Mouse (Mus musculus) embryonic facial prominence, embryonic 12.5 days (tissue): Measurements from ENCODE around the gene Cd300lb. TPM values are rescaled to one million over a fixed set of nuclear protein-coding genes. Genes with fewer than 3 reads are reported as not detected.

Experiments used
- ATAC-seq: fragments of 200-750 bp; cut with Nextera tagmentation; 2 replicates; pipeline ENCODE4 v1.8.0; 2017; ENCODE audit not compliant: insufficient number of reproducible peaks, insufficient read depth, low FRiP score, low TSS enrichment
- H3K27ac ChIP-seq: fragments of 300-500 bp; sonication (generic); 2 replicates; pipeline ENCODE4 v1.5.1; 2016; ENCODE audit warnings: mild to moderate bottlenecking
- H3K27me3 ChIP-seq: fragments of 300-500 bp; sonication (generic); 2 replicates; pipeline ENCODE4 v1.6.1; 2016; ENCODE audit warnings: mild to moderate bottlenecking, moderate library complexity
- H3K36me3 ChIP-seq: fragments of 300-500 bp; sonication (generic); 2 replicates; pipeline ENCODE4 v1.6.1; 2016; ENCODE audit warnings: mild to moderate bottlenecking
- H3K4me1 ChIP-seq: fragments of 300-500 bp; sonication (generic); 2 replicates; pipeline ENCODE4 v1.6.1; 2016
- H3K4me2 ChIP-seq: fragments of 300-500 bp; sonication (generic); replicated peaks from 2 replicates; pipeline ENCODE4 v1.6.1; 2016; ENCODE audit warnings: mild to moderate bottlenecking, moderate library complexity
- H3K4me3 ChIP-seq: fragments of 300-500 bp; sonication (generic); 2 replicates; pipeline ENCODE4 v1.5.1; 2016; ENCODE audit warnings: mild to moderate bottlenecking
- H3K9ac ChIP-seq: fragments of 300-500 bp; sonication (generic); 2 replicates; pipeline ENCODE4 v1.6.1; 2016; ENCODE audit warnings: mild to moderate bottlenecking, moderate library complexity
- H3K9me3 ChIP-seq: fragments of 300-500 bp; sonication (generic); 2 replicates; pipeline ENCODE4 v1.6.1; 2016; ENCODE audit warnings: mild to moderate bottlenecking, moderate library complexity
- WGBS: fragments of 180-500 bp; shearing (Covaris S2); methylation state at CpG from one replicate; pipeline ENCODE4 v1.1.7; 2016; 5-methylcytosine and 5-hydroxymethylcytosine counted together
- polyA plus RNA-seq: library from polyadenylated mRNA; unstranded; fragments of >200 nt; fragmentation: Nextera tagmentation; extraction: Ambion mirVana; gene quantifications from 2 replicates; pipeline ENCODE4 v1.2.1, GENCODE M21; 2016

The Cd300lb gene
- polyA plus RNA-seq, 1 experiment from 2014 or later = 0.36 TPM

DNA sequence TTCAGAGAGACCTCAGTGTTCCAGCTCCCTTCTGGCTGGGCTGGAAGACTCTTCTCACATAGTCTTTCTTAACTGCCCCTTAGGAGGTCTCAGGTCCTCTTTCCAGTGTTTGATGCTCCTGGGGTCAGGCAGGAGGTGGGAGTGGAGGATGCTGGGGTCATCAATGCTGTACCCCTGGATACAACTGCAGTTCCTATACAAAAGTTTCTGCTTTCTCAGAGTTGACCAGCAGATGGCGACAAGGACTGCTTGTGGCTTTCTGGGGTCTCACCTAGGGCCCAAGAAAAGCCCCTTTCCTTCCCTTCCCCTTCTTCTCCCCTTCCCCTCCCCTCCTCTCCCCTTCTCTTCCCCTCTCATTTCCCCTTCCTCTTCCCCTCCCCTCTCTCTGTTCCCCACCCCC lies 53.6 kb downstream of the Cd300lb start:
- Histone ChIP-seq H3K27ac (no peak overlapping the region), H3K9ac (no peak overlapping the region), H3K36me3 (no peaks in the 10 kb centered on the region), H3K4me3 (no peak overlapping the region), H3K4me1 (peaks cover 10% of the 10 kb centered on the region), H3K4me2 (no peak overlapping the region), H3K9me3 (no peaks in the 10 kb centered on the region), H3K27me3 (no peaks in the 10 kb centered on the region)
- ATAC-seq = no peak
- 0% methylated on average over 1 of the region's 1 CpGs for WGBS

DNA sequence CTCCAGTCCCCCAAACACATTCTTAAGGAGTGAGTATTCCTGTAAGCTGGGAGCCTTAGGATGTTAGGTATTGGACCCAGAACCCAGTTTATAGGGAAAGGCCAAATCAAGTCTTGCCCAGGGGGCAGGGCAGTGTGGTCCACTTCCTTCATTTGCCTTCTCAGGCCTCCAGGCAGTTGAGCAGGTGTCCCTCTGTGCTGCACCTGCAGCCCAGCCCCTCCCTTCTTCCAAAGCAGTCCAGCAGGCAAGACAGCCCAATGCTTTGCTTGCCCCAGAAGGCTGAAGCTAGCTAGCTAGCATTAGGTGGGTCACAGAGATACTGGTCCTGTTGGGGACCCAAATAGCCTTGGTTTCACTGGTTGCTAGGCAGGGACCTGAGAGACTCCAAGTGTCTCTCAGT lies 54.0 kb downstream of the Cd300lb start:
- Histone ChIP-seq H3K27ac (no peak overlapping the region), H3K4me3 (no peak overlapping the region), H3K4me1 (peaks cover 14% of the 10 kb centered on the region), H3K9me3 (no peaks in the 10 kb centered on the region), H3K27me3 (no peaks in the 10 kb centered on the region), H3K9ac (no peak overlapping the region), H3K4me2 (no peak overlapping the region), H3K36me3 (no peaks in the 10 kb centered on the region)
- ATAC-seq = no peak

DNA sequence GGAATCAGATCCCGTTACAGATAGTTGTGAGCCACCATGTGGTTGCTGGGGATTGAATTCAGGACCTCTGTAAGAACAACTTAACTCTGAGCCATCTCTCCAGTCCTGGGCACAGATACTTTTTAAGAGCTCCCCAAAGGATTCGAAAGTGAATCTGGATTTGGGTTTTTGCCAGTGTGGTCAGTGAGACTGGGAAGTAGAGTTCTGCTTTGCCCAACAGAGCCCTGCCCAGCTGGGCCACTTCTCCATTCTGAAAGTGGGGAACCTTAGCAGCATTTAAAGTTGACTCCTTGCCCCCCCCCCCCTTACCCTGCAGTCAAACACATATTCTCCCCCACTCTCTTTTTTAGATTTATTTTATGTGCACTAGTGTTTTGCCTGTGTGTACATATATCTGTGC lies 54.5 kb downstream of the Cd300lb start:
- H3K4me1 ChIP-seq = peaks cover 18% of the 10 kb centered on the region
- no peak for ATAC-seq
- H3K4me3 ChIP-seq = no peak overlapping the region
- H3K27ac ChIP-seq = no peak overlapping the region
- H3K9me3 ChIP-seq = no peaks in the 10 kb centered on the region
- H3K27me3 ChIP-seq = no peaks in the 10 kb centered on the region
- no peak overlapping the region for H3K9ac ChIP-seq
- no peak overlapping the region for H3K4me2 ChIP-seq
- 76% methylated on average over 2 of the region's 2 CpGs for WGBS
- H3K36me3 ChIP-seq = no peaks in the 10 kb centered on the region

DNA sequence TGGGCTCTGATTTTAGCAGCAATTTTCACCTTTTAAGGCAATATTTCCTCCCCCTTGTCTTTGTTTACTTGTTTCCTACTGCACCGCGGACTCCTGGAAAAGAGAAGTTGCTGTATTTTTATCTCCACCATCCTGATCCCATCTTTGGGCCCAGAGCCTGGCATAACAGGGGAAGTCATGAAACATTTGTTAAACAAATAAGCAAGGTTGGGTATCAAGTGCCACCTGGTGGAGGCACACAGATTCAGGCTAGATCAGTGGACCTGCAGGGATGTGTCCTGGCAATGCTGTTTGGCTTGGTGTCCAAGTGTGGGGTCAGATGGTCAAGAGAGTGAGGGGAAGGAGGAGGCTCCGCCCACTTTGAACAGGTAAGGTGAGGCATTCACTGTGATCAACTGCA lies 57.0 kb downstream of the Cd300lb start:
- Histone ChIP-seq H3K4me3 (no peak overlapping the region), H3K9ac (no peak overlapping the region), H3K9me3 (no peaks in the 10 kb centered on the region), H3K27me3 (no peaks in the 10 kb centered on the region), H3K27ac (no peak overlapping the region), H3K36me3 (no peaks in the 10 kb centered on the region; the same call in 1 of the 2 replicates), H3K4me2 (no peak overlapping the region), H3K4me1 (peaks cover 29% of the 10 kb centered on the region)
- no peak for ATAC-seq
- WGBS = 55% methylated on average over 3 of the region's 3 CpGs

DNA sequence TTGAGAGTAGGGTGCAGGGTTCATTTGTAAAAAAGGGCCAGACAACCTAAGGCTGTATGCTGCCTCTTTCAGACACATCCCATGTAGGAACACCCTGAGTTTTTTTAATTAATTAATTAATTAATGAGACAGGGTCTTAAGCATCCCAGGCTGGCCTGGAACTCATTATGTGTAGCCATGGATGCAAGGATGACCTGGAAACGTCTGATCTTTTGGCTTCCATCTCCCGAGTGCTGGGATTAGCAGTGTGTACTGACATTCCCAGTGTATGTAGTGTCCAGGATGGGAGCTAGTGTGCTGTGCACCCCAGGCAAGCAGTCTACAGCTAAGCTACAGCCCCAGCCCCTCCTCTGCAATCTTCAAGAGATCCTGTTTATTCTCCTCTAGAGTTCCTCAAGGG lies 57.6 kb downstream of the Cd300lb start:
- no peak for ATAC-seq
- WGBS = 25% methylated on average over 2 of the region's 2 CpGs
- Histone ChIP-seq H3K9me3 (no peaks in the 10 kb centered on the region), H3K4me2 (no peak overlapping the region), H3K4me1 (peaks cover 29% of the 10 kb centered on the region), H3K9ac (no peak overlapping the region), H3K36me3 (peaks cover 4% of the 10 kb centered on the region), H3K27me3 (no peaks in the 10 kb centered on the region), H3K27ac (no peak overlapping the region), H3K4me3 (no peak overlapping the region)

DNA sequence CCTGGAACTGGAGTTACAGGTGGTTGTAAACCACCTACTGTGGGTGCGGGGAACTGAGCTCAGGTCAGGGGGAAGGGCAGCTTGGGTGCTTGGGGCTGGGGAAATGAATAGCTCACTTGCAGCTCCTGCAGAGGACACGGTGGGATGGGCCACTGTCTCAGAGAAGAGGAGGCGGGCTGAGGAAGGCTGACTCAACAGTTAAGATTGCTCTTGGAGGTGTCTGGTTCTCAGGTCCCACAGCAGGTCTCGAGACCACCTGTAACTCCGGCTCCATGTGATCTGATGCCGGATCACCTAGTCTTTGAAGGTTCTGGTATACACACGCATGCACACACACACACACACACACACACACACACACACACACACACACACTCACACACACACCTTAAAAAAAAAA lies 58.0 kb downstream of the Cd300lb start:
- Histone ChIP-seq H3K9me3 (no peaks in the 10 kb centered on the region), H3K9ac (no peak overlapping the region), H3K27me3 (no peaks in the 10 kb centered on the region), H3K4me2 (no peak overlapping the region), H3K27ac (no peak overlapping the region), H3K4me1 (peaks cover 29% of the 10 kb centered on the region), H3K4me3 (no peak overlapping the region), H3K36me3 (peaks cover 8% of the 10 kb centered on the region)
- WGBS = 28% methylated on average over 7 of the region's 7 CpGs
- no peak for ATAC-seq

DNA sequence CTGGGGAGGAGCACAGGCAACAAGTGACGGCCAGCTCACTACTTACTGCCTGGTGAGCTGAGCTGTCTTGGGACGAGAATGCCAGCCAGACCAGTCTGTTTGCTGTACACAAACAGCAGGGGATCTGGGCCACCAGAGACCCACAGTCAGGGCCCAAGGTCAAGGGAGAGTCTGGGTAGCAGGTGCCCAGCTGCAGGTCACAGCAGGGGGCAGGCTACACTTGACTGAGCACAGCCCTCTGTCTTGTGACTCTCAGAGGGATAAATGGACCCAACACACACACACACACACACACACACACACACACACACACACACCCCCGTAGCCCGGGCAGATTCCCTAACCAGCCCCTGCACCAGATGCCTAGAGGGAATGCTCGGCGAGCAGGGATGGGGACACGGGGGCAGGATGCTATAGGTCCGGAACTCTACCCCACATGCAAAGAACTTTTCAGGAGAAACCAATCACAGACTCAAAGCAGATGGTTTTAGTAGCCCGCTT lies 58.8 kb downstream of the Cd300lb start:
- Histone ChIP-seq H3K4me1 (peaks cover 29% of the 10 kb centered on the region), H3K4me3 (no peak overlapping the region), H3K27ac (no peak overlapping the region), H3K9me3 (no peaks in the 10 kb centered on the region), H3K27me3 (no peaks in the 10 kb centered on the region), H3K9ac (no peak overlapping the region), H3K36me3 (peaks cover 16% of the 10 kb centered on the region), H3K4me2 (peak overlapping the region; percentile 17; the same call in 1 of the 2 replicates)
- 4% methylated on average over 9 of the region's 9 CpGs for WGBS
- ATAC-seq = no peak

DNA sequence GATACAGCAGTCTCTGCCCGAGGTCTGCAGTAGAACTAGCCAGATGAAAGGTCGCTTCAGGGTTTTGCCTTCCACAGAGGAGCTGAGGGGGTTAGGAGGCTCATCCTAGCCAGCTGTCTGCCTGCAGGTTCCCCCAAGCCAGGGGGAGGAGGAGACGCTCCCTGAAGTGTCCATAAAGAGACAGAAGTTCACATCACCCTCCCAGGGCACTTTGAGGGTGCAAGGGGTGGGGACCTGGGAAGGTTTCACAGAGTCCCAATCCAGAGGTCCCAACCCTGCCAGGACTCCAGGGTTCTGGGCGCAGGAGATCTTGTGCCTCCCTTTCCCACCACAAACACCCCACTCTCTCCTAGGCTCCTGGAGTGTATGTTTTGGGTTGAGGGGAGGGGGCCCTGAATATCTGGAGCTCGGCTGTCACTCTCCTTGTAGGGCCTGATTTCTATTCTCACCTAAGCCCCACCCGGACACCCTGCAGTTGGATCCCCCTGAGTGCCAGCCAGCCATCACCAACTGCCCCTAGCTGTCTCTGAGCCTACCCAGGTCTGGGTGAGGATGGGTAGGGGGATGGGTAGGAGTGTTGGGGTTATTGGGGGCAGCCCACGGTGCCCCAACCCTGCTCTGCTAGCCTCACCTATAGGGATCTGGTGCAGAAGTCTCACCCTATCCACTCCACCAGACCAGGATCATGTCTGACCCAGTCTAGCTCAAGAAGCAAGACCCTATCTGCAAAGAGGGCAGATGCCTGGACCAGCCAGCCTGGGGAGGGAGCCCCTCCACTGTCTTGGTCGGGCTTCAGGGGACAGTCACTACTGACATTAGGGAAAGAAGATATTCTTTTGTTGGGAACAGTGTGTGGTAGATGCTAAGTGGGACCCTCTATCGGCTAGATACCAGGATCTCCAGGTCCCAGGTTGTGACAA lies 59.7 kb downstream of the Cd300lb start:
- no peak overlapping the region for H3K4me2 ChIP-seq
- H3K4me3 ChIP-seq = no peak overlapping the region
- H3K36me3 ChIP-seq = peaks cover 19% of the 10 kb centered on the region
- H3K27ac ChIP-seq = no peak overlapping the region
- no peaks in the 10 kb centered on the region for H3K9me3 ChIP-seq
- H3K27me3 ChIP-seq = no peaks in the 10 kb centered on the region
- 57% methylated on average over 9 of the region's 9 CpGs for WGBS
- H3K4me1 ChIP-seq = peaks cover 29% of the 10 kb centered on the region
- H3K9ac ChIP-seq = no peak overlapping the region
- peak; percentile 9; the same call in 1 of the 2 replicates for ATAC-seq

DNA sequence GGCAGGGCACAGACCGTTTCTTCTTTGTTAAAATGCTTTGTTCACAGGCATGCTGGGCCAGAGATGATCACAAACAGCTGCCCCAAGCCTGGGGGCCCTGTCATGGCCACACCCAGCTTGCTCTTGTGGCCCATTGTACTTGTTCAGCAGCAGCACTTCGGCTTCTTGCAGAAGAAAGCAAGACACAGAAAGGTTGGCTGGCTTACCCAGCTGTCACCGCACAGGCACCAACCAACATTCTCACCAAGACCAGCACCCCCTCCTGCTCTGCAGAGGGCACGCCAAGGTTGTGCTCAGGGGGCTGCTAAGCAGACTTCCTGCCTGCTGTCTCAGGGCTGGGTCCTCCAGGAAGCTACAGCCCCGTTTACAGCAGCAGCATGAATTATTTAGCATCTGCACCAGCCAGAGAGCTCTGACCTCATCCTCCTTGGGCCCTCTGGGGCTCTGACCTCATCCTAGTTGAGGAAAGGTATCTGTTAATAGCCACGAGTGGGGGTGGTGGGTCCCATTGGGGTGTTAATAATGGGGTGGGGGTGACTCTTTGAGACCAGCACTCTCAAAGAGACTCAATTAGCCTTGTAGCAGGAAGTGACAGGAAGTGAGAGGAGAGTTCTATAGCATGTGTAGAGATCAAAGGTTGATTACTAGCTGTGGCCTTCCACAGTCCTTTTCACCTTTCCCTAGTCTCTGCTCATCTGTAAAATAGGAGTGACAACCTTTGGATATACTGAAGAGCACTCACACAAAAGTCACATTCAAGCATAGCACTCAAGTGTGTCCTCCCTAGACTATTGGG lies 61.0 kb downstream of the Cd300lb start:
- H3K9ac ChIP-seq = no peak overlapping the region
- peaks cover 29% of the 10 kb centered on the region for H3K4me1 ChIP-seq
- 21% methylated on average over 6 of the region's 6 CpGs for WGBS
- no peaks in the 10 kb centered on the region for H3K27me3 ChIP-seq
- no peak overlapping the region for H3K4me3 ChIP-seq
- no peak for ATAC-seq
- H3K27ac ChIP-seq = peak overlapping the region; percentile 71
- no peaks in the 10 kb centered on the region for H3K9me3 ChIP-seq
- H3K36me3 ChIP-seq = peaks cover 31% of the 10 kb centered on the region
- H3K4me2 ChIP-seq = no peak overlapping the region

Other genes starting within 250 kb of the Cd300lb start
- gene Dnaic2, start 207.0 kb downstream of the Cd300lb start, polyA plus RNA-seq = 2.0 and 2.2 TPM in 2 replicates
- 2.1 and 2.4 TPM in 2 replicates for gene Kif19a, start 169.0 kb downstream of the Cd300lb start, polyA plus RNA-seq
- gene Btbd17, start 138.4 kb downstream of the Cd300lb start, polyA plus RNA-seq = 7.6 and 8.7 TPM in 2 replicates
- gene Gpr142, start 135.5 kb downstream of the Cd300lb start, polyA plus RNA-seq = not detected in 2 replicates
- 55.7 and 56.3 TPM in 2 replicates for gene Gprc5c, start 83.2 kb downstream of the Cd300lb start, polyA plus RNA-seq
- 0.87 and 1.5 TPM in 2 replicates for gene Cd300a, start 44.3 kb downstream of the Cd300lb start, polyA plus RNA-seq
- not detected in 2 replicates for gene Cd300c, start 34.8 kb upstream of the Cd300lb start, polyA plus RNA-seq
- not detected in 2 replicates for gene Cd300ld, start 55.5 kb upstream of the Cd300lb start, polyA plus RNA-seq
- gene Cd300c2, start 67.5 kb upstream of the Cd300lb start, polyA plus RNA-seq = 0.95 and 0.97 TPM in 2 replicates
- not detected in 2 replicates for gene Cd300ld2, start 81.8 kb upstream of the Cd300lb start, polyA plus RNA-seq
- not detected in 2 replicates for gene Cd300ld4, start 92.6 kb upstream of the Cd300lb start, polyA plus RNA-seq
- not detected in 2 replicates for gene Cd300ld5, start 103.4 kb upstream of the Cd300lb start, polyA plus RNA-seq
- not detected in 2 replicates for gene Cd300ld3, start 114.0 kb upstream of the Cd300lb start, polyA plus RNA-seq
- 0.10 TPM in 1 of 2 replicates, not detected in the other for gene Cd300e, start 127.8 kb upstream of the Cd300lb start, polyA plus RNA-seq
- 1.9 and 2.1 TPM in 2 replicates for gene Rab37, start 157.0 kb upstream of the Cd300lb start, polyA plus RNA-seq
- 0.28 TPM in 1 of 2 replicates, not detected in the other for gene Cd300lf, start 199.6 kb upstream of the Cd300lb start, polyA plus RNA-seq
- gene Slc9a3r1, start 229.0 kb upstream of the Cd300lb start, polyA plus RNA-seq = 34.6 and 35.4 TPM in 2 replicates